Comparison of ENCODE assay signal across 14 mouse cellular contexts in the genomic region with DNA sequence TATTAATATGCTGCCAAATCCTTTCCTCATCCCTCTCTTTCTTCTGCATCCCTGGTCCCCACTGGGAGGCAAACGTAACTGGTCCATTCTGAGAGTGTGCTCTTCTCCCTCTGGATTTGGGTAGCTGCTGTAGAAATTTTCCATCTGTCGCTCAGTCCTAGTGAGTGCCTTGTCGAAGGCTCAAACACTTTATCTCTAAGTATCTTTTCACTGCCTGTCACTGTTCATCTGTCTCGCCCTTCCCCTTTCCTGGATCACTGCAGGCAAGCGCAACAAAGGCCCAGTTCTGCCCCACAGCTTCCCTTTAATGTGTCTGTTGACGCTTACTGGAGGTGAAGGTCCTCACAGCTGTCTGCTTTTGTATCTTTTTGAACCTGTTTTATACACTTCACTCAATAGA. TPM values are rescaled to one million over a fixed set of nuclear protein-coding genes. Genes with fewer than 3 reads are reported as not detected.
DNase-seq lines count a peak whose midpoint lies in the region; ATAC-seq and TF ChIP-seq lines count a peak whose summit lies in the region.
"Had no signal": no experiment of that assay in that cellular context is flagged by ENCODE, and none has a peak within 500 bp of the region (broad histone marks: within the 10 kb centered on the region; RNA-seq: fewer than 3 reads in every experiment).

No protein-coding gene starts in this region.

- ATAC-seq in forebrain, embryonic 14.5 days = no peak; the same call in 1 of the 2 replicates
- ATAC-seq in forebrain, embryonic 13.5 days = no peak
- ATAC-seq in kidney, postnatal 0 days (replicated peaks; ENCODE audit: low FRiP score, low read depth) = no peak
- ATAC-seq in liver, embryonic 11.5 days (replicated peaks; ENCODE audit: low FRiP score) = no peak
- ATAC-seq in erythroblast, adult 5-6 weeks (replicated peaks; ENCODE audit: low FRiP score, poor library complexity, severe bottlenecking) = no peak
- ATAC-seq: liver, postnatal 0 days had no signal

- no peak overlapping the region for H3K9ac ChIP-seq in forebrain, embryonic 14.5 days (ENCODE audit: low read length)
- H3K9ac ChIP-seq in forebrain, embryonic 13.5 days = no peak overlapping the region
- no peak overlapping the region for H3K9ac ChIP-seq in kidney, postnatal 0 days (ENCODE audit: low read depth, low read length)
- H3K9ac ChIP-seq in liver, embryonic 11.5 days (ENCODE audit: low read depth, low read length) = no peak overlapping the region
- H3K9ac ChIP-seq: liver, postnatal 0 days had no signal

- H3K36me3 ChIP-seq in forebrain, embryonic 14.5 days (ENCODE audit: control insufficient read depth, insufficient read depth, low read length) = peaks cover 78% of the 10 kb centered on the region
- peaks cover 80% of the 10 kb centered on the region for H3K36me3 ChIP-seq in forebrain, embryonic 13.5 days (ENCODE audit: poor library complexity, severe bottlenecking)
- peaks cover 69% of the 10 kb centered on the region for H3K36me3 ChIP-seq in kidney, postnatal 0 days (ENCODE audit: insufficient read depth, low read length)
- H3K36me3 ChIP-seq in liver, embryonic 11.5 days (ENCODE audit: control insufficient read depth, insufficient read depth, low read length) = peaks cover 25% of the 10 kb centered on the region

- no peak overlapping the region for H3K4me3 ChIP-seq in forebrain, embryonic 14.5 days (ENCODE audit: low read depth, low read length)
- no peak overlapping the region for H3K4me3 ChIP-seq in forebrain, embryonic 13.5 days
- no peak overlapping the region for H3K4me3 ChIP-seq in kidney, postnatal 0 days (replicated peaks; ENCODE audit: low read depth, low read length)
- no peak overlapping the region for H3K4me3 ChIP-seq in liver, embryonic 11.5 days (ENCODE audit: low read depth, low read length)

- WGBS in forebrain, embryonic 14.5 days = 58% methylated on average over 6 of the region's 6 CpGs
- WGBS in forebrain, embryonic 13.5 days = 73% methylated on average over 6 of the region's 6 CpGs
- 76% methylated on average over 6 of the region's 6 CpGs for WGBS in kidney, postnatal 0 days
- WGBS in liver, embryonic 11.5 days = 54% methylated on average over 6 of the region's 6 CpGs

- no peak overlapping the region for H3K4me2 ChIP-seq in forebrain, embryonic 14.5 days (ENCODE audit: low read length)
- H3K4me2 ChIP-seq in forebrain, embryonic 13.5 days = no peak overlapping the region
- no peak overlapping the region for H3K4me2 ChIP-seq in kidney, postnatal 0 days (ENCODE audit: low read length)
- H3K4me2 ChIP-seq in liver, embryonic 11.5 days = no peak overlapping the region

- H3K27me3 ChIP-seq in forebrain, embryonic 14.5 days (replicated peaks; ENCODE audit: control insufficient read depth, insufficient read depth, low read length) = no peaks in the 10 kb centered on the region
- no peaks in the 10 kb centered on the region for H3K27me3 ChIP-seq in forebrain, embryonic 13.5 days
- H3K27me3 ChIP-seq in kidney, postnatal 0 days (ENCODE audit: insufficient read depth, low read length) = no peaks in the 10 kb centered on the region
- no peaks in the 10 kb centered on the region for H3K27me3 ChIP-seq in liver, embryonic 11.5 days (replicated peaks; ENCODE audit: control insufficient read depth, insufficient read depth, low read length)

- no peak overlapping the region for H3K27ac ChIP-seq in forebrain, embryonic 14.5 days (ENCODE audit: low read depth, low read length)
- H3K27ac ChIP-seq in forebrain, embryonic 13.5 days = no peak overlapping the region
- H3K27ac ChIP-seq in kidney, postnatal 0 days = 0 out of 2 replicates have a peak overlapping the region, but pooled peaks have one; percentile 4
- no peak overlapping the region for H3K27ac ChIP-seq in liver, embryonic 11.5 days (ENCODE audit: low read depth, low read length)

- peak; percentile 9 for DNase-seq in forebrain, embryonic 14.5 days (ENCODE audit: low spot score)
- DNase-seq in kidney, postnatal 0 days (ENCODE audit: low spot score) = no peak
- no peak for DNase-seq in kidney, adult 9 months
- peak; percentile 36 for DNase-seq in lung, postnatal 36 days
- peak; percentile 54 for DNase-seq in retina, embryonic 14.5 days (ENCODE audit: low spot score)
- no peak for DNase-seq in liver, embryonic 11.5 days (ENCODE audit: low spot score)
- DNase-seq: cerebellum, postnatal 14 days; liver, postnatal 0 days had no signal

- no peaks in the 10 kb centered on the region for H3K4me1 ChIP-seq in forebrain, embryonic 14.5 days (ENCODE audit: control insufficient read depth, insufficient read depth, low read length)
- H3K4me1 ChIP-seq in forebrain, embryonic 13.5 days = no peaks in the 10 kb centered on the region
- H3K4me1 ChIP-seq in kidney, postnatal 0 days (replicated peaks; ENCODE audit: insufficient read depth, low read length) = no peaks in the 10 kb centered on the region
- H3K4me1 ChIP-seq in liver, embryonic 11.5 days (replicated peaks; ENCODE audit: control insufficient read depth, insufficient read depth, low read length) = no peaks in the 10 kb centered on the region

- H3K9me3 ChIP-seq in forebrain, embryonic 14.5 days (replicated peaks; ENCODE audit: control insufficient read depth, low read length) = no peaks in the 10 kb centered on the region
- H3K9me3 ChIP-seq in forebrain, embryonic 13.5 days (replicated peaks) = no peaks in the 10 kb centered on the region
- H3K9me3 ChIP-seq in kidney, postnatal 0 days (replicated peaks; ENCODE audit: low read length) = no peaks in the 10 kb centered on the region
- H3K9me3 ChIP-seq in liver, embryonic 11.5 days (ENCODE audit: control insufficient read depth, low read length) = no peaks in the 10 kb centered on the region
- H3K9me3 ChIP-seq: G1E had no signal

- no peak for TF ChIP-seq CTCF in kidney, postnatal 0 days (IDR thresholded peaks at IDR 0.05; ENCODE audit: low read depth)

RNA-seq across cellular contexts. Expression of gene Ncstn, which starts 12.6 kb away (rescaled TPM):
- polyA plus RNA-seq in forebrain, embryonic 14.5 days (2014; fragmentation: Nextera tagmentation; extraction: Ambion mirVana) = 81.3 and 93.7 TPM in 2 replicates
- polyA plus RNA-seq in forebrain, embryonic 13.5 days (2015; fragmentation: Nextera tagmentation; extraction: Ambion mirVana) = 95.5 and 106 TPM in 2 replicates
- 129 and 135 TPM in 2 replicates for polyA plus RNA-seq in kidney, postnatal 0 days (2015; fragmentation: Nextera tagmentation; extraction: Ambion mirVana)
- polyA plus RNA-seq in liver, embryonic 11.5 days (2014; fragmentation: Nextera tagmentation; extraction: Ambion mirVana) = 75.3 and 76.5 TPM in 2 replicates
- total RNA-seq in erythroblast, adult 5-6 weeks (2015; ENCODE audit: low replicate concordance) = 19.0 and 28.8 TPM in 2 replicates
- total RNA-seq in erythroblast, adult 5-6 weeks (2017; ENCODE audit: low replicate concordance) = 16.7 and 20.1 TPM in 2 replicates

RNA-seq across cellular contexts. Expression of gene Copa, which starts 12.9 kb away (rescaled TPM):
- polyA plus RNA-seq in forebrain, embryonic 14.5 days (2014; fragmentation: Nextera tagmentation; extraction: Ambion mirVana) = 123 and 148 TPM in 2 replicates
- 174 and 194 TPM in 2 replicates for polyA plus RNA-seq in forebrain, embryonic 13.5 days (2015; fragmentation: Nextera tagmentation; extraction: Ambion mirVana)
- polyA plus RNA-seq in kidney, postnatal 0 days (2015; fragmentation: Nextera tagmentation; extraction: Ambion mirVana) = 143 and 163 TPM in 2 replicates
- 137 and 153 TPM in 2 replicates for polyA plus RNA-seq in liver, embryonic 11.5 days (2014; fragmentation: Nextera tagmentation; extraction: Ambion mirVana)
- total RNA-seq in erythroblast, adult 5-6 weeks (2015; ENCODE audit: low replicate concordance) = 35.1 and 67.1 TPM in 2 replicates
- 41.1 and 43.5 TPM in 2 replicates for total RNA-seq in erythroblast, adult 5-6 weeks (2017; ENCODE audit: low replicate concordance)

RNA-seq across cellular contexts. Expression of gene Pex19, which starts 31.4 kb away (rescaled TPM):
- 159 TPM in 2 replicates for polyA plus RNA-seq in forebrain, embryonic 14.5 days (2014; fragmentation: Nextera tagmentation; extraction: Ambion mirVana)
- polyA plus RNA-seq in forebrain, embryonic 13.5 days (2015; fragmentation: Nextera tagmentation; extraction: Ambion mirVana) = 155 and 163 TPM in 2 replicates
- 133 and 136 TPM in 2 replicates for polyA plus RNA-seq in kidney, postnatal 0 days (2015; fragmentation: Nextera tagmentation; extraction: Ambion mirVana)
- 81.8 and 86.4 TPM in 2 replicates for polyA plus RNA-seq in liver, embryonic 11.5 days (2014; fragmentation: Nextera tagmentation; extraction: Ambion mirVana)
- total RNA-seq in erythroblast, adult 5-6 weeks (2015; ENCODE audit: low replicate concordance) = 10.0 and 22.4 TPM in 2 replicates
- 22.7 and 41.2 TPM in 2 replicates for total RNA-seq in erythroblast, adult 5-6 weeks (2017; ENCODE audit: low replicate concordance)

RNA-seq across cellular contexts. Expression of gene Nhlh1, which starts 37.8 kb away (rescaled TPM):
- 4.5 and 7.4 TPM in 2 replicates for polyA plus RNA-seq in forebrain, embryonic 14.5 days (2014; fragmentation: Nextera tagmentation; extraction: Ambion mirVana)
- 7.3 and 7.8 TPM in 2 replicates for polyA plus RNA-seq in forebrain, embryonic 13.5 days (2015; fragmentation: Nextera tagmentation; extraction: Ambion mirVana)
- polyA plus RNA-seq in kidney, postnatal 0 days (2015; fragmentation: Nextera tagmentation; extraction: Ambion mirVana) = not detected in 2 replicates
- 0.11 TPM in 1 of 2 replicates, not detected in the other for polyA plus RNA-seq in liver, embryonic 11.5 days (2014; fragmentation: Nextera tagmentation; extraction: Ambion mirVana)
- total RNA-seq in erythroblast, adult 5-6 weeks (2015; ENCODE audit: low replicate concordance) = not detected in 2 replicates
- total RNA-seq in erythroblast, adult 5-6 weeks (2017; ENCODE audit: low replicate concordance) = not detected in 2 replicates
- total RNA-seq: G1E; hematopoietic stem cell, adult 5-6 weeks had no signal
- polyA plus RNA-seq: kidney, embryonic 16.5 days; limb, embryonic 11.5 days; liver, postnatal 0 days had no signal

RNA-seq across cellular contexts. Expression of gene Dcaf8, which starts 52.7 kb away (rescaled TPM):
- 76.1 and 83.1 TPM in 2 replicates for polyA plus RNA-seq in forebrain, embryonic 14.5 days (2014; fragmentation: Nextera tagmentation; extraction: Ambion mirVana)
- 112 and 125 TPM in 2 replicates for polyA plus RNA-seq in forebrain, embryonic 13.5 days (2015; fragmentation: Nextera tagmentation; extraction: Ambion mirVana)
- polyA plus RNA-seq in kidney, postnatal 0 days (2015; fragmentation: Nextera tagmentation; extraction: Ambion mirVana) = 110 and 123 TPM in 2 replicates
- 89.2 and 102 TPM in 2 replicates for polyA plus RNA-seq in liver, embryonic 11.5 days (2014; fragmentation: Nextera tagmentation; extraction: Ambion mirVana)
- 226 and 232 TPM in 2 replicates for total RNA-seq in erythroblast, adult 5-6 weeks (2015; ENCODE audit: low replicate concordance)
- total RNA-seq in erythroblast, adult 5-6 weeks (2017; ENCODE audit: low replicate concordance) = 600 and 738 TPM in 2 replicates

Comparison
In these comparisons a context has a peak if more than half of its experiments do, and no peak if none do; other contexts are left out.
1. DNase-seq: peak in forebrain, embryonic 14.5 days (single experiment), lung, postnatal 36 days (single experiment) and retina, embryonic 14.5 days (single experiment); none in kidney, postnatal 0 days (single experiment), kidney, adult 9 months (single experiment) and liver, embryonic 11.5 days (single experiment).